Mouse (Mus musculus) gastrocnemius, postnatal 36 days (tissue): ENCODE results near the gene Srrd. TPM values are rescaled to one million over a fixed set of nuclear protein-coding genes. Genes with fewer than 3 reads are reported as not detected.
"Not testable (repeated sequence)": the region's sequence is repeated elsewhere in the genome, so short reads cannot be mapped to it uniquely, and the experiment has no call there.

Experiments used
- DNase-seq, 2 experiments: peaks; one replicate each; pipeline ENCODE4 v3.0.0; 2022
- intact Hi-C: fragments of 180-260 bp; cut with DNase I; formaldehyde crosslinking; loops from one replicate; pipeline ENCODE4 v1.15.1; 2025
- total RNA-seq, 2 experiments: library from RNA; stranded (reverse); gene quantifications; 2 replicates each; pipeline ENCODE4 v1.2.3; 2021

Gene Srrd
- total RNA-seq, 2 experiments from 2014 or later: 2.8 to 3.4 TPM

DNA sequence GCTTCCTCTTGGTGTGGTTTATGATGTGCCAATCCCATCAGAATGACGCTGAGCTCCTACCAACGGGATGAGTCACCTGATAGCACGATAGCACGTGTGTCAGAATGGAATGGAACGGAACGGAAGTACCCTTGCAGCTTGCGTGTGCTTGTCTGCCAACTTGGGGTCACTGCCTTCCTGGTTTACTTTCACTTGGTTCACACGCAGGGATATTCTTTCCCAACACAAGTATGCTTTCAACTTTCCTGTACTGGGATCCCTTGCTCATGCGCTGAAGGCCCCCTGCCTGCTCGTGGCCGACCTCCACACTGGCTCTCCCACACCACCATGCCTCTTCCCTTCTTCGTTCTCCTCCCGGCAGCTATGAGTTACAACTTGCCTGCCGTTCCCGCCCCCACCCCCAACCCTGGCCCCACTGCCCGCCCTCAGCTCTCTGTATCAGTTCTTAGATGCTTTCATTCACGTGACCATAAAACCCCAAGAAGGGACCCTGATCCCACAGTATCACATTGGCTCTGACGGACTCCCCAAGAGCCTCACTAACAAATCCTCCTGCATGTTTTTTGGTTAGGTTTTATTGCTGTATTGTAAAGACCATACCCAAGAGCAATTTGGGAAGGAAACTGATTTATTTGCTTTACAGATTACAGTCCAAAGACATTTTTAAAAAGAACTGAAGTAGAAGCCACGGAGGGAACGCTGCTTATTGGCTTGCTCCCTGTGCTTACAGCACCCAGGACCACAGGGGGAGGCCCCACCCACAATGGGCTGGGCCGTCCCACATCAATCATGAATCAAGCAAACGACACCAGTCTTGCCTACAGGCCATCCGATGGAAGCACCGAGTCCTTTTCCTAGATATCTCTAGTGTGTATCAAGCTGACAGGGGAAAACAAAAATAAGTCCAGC, 17.9 kb downstream of the Srrd start:
- DNase-seq: no peak
- intact Hi-C loops: loop anchor here (5.0 kb wide), 1 partner anchor 48 kb away; the partner anchor contains the start of gene Tpst2

DNA sequence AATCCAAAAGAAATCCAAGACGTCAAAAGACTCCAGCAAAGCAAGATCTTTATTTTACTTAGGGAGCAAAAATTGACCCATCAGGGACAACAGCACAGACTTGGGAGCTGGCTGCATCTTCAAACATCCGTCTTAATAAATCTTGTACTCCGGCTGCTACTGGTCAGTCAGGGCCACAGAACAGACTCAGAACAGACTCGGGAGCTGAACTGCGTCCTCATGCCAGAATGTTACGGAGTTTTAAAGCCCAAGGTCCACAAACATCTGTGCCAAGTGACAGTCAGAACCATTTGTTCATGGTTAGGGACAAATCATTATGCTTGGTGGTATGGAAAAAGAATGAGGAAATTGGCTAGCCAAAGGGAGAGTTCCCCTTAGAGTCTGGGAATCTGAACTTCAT, 19.6 kb downstream of the Srrd start:
- DNase-seq: no peak
- intact Hi-C loops: no loop called here

DNA sequence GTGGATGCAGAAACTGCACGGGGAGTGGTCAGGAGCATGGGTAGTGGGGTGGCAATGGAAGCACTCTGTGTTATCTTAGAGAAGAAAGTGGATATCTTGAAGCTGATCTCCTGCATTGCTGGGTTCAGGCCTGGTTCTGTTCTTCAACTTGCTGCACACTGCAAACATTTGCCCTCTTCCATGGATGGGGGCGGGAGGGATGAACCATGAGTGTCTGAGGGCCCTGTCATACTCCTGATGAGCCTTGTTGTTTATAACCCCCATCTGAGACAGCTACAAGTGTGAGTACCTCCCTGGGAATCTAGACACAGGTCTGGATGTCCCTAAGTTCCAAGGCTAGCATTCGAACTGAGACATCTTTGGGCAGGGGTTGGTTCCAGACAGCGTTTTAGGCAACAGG, 21.5 kb downstream of the Srrd start:
- intact Hi-C loops: no loop called here
- DNase-seq: no peak

DNA sequence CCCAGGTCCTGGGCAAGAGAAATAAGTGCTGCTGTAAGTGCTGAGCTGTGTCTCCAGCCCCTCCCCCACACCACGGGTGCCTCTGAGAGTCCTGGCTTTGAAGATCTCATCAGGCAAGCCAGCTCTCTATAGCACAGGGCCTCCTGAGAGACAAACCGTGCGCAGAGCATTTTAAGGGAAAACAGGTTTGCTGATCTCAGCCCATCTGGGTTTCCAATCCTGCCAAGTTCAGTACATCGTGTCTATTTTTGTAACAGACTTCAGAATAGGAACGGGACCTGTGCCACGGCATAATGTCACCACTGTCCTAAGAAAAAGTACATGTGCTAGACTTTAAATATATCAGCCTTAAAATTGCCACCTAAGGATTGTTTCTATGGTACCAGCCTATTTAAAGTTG, 21.9 kb downstream of the Srrd start:
- intact Hi-C loops: no loop called here
- DNase-seq: no peak

DNA sequence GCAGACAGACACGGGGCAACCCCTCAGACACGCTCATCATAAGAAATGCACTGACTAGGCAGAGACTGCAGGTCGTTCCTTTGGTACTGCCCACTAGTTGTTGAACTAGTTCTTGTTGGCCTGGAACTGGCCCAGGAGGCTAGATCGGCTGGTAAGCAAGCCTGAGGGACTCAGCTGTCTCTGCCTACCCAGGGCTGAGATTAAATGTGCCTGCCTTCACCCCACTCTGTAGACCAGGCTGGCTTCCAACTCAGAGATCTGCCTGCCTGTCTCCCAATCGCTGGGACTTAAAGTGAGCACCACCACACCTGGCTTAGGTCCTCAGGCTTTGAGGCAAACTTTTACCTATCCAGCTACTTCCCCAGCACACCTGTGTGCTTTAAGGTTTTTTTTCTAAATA, 22.5 kb downstream of the Srrd start:
- no peak for DNase-seq
- intact Hi-C loops: no loop called here

DNA sequence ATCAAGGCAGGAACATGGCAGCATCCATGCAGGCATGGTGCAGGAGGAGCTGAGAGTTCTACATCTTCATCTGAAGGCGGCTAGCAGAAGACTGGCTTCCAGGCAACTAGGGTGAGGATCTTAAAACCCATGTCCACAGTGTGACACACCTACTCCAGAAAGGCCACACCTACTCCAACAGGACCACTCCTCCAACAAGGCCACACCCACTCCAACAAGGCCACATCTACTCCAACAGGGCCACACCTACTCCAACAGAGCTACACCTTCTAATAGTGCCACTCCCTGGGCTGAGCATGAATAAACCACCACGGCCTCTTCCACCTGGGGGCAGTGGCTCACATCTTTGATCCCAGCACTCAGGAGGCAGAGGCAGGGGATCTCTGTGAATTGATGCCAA, 23.5 kb downstream of the Srrd start:
- intact Hi-C loops, DNase-seq: not testable (repeated sequence)

DNA sequence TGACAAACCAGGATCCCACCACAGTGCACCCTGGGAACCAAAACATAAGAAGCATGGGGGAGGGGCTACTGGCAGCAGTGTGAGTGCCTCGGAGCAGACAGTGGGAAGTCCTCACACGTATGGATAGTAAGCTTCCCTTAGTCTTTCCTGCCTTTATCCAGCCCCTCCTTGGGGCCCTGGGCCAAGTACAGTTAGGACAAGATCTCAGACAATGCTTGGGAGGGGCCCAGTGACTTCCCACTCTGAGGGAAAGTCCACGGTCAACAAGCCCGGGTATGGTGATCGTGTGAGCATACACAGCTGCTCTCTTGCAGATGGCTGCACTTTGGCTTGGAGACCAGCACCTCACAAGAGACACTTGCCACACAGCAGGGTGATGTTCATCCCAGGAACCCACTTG, 25.5 kb downstream of the Srrd start:
- intact Hi-C loops: no loop called here
- DNase-seq: no peak

DNA sequence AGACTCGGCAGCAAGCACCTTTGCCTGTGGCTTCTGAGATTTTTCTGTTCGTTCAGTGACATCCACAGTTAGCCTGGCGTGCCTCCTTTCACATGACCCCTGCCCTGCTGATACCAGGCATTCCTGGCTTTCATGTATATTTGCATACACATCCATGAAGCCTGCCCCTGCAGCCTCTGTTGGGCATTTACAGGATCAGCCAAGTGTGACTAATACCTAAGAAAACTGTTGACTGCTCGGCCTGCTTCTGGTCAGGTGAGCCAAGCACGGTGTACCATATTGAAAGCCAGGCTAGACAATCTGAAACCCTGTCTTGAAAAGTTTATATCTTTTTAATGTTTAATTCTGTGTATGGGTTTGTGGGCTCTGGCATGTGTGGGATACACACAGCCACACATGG, 26.4 kb downstream of the Srrd start:
- no peak for DNase-seq
- intact Hi-C loops: no loop called here

DNA sequence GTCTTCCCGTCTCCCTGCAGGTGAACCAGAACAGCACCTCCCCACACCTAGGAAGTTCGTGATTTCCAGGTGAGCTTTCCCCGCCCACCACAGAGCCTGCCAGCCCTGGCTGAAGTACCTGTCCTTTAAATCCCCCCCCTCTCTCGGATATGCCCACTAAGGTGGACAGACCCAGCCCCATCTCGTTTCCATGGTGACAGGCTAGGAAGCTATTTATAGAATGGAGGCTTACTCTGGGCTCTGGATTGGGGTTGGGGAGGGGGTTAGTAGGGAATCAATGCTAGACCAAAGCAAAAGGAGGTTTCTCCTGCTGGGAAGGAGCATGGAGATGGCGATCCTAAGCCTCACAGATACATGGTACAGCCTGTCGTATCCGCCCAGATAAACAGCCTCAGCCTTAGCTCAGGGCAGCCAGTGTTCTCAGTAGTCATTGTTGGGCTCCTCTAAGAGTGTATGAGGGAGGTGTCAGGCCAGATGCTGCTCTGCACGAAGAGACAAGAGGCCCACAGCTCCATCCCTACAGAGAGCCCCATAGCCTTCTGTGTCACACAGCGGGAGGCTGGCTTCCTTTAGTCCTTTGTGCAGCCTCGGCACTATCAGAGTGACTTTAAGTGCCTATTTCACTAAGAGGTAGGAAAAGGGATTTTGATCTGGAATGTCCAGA, 29.5 kb downstream of the Srrd start:
- DNase-seq: no peak
- intact Hi-C loops: no loop called here

DNA sequence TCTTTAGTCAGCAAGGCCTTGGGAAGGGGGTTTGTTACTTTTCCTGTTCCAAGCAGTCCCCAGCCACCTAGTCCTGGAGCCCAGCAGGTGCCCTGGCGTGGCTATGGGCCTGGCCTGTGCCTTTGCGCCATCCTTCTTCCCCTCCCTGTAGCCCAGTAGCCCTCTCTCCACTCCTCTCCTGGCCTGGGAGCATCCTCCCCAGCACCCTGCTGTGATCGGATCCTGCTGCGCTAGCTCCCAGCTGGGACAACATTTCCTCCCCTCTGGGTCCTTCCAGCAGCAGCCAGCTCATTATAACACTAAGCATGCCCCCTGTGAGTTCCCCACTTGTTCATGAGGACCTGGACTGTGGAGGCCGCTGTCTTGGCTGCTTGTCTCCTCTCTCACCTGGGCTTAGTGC, 37.0 kb downstream of the Srrd start:
- no peak for DNase-seq
- intact Hi-C loops: no loop called here

DNA sequence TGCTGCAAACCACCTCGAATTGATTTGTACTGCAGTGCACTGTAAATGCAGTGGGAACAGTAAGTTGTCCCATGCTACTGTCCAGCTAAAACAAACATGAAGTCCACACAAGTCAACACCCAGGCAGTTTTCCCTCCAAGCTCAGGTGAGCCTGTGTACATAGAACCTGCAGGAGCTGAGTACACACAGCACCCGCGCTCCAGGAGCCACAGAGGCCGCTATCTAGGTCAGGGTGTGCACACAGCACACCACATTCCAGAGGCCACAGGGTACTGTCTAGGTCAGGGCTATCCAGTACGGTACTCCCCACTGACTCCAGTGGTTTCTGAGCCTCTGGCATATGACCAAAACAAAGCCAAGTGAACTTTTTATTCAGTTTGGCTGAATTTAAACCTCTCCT, 40.5 kb downstream of the Srrd start:
- no peak for DNase-seq
- intact Hi-C loops: no loop called here

DNA sequence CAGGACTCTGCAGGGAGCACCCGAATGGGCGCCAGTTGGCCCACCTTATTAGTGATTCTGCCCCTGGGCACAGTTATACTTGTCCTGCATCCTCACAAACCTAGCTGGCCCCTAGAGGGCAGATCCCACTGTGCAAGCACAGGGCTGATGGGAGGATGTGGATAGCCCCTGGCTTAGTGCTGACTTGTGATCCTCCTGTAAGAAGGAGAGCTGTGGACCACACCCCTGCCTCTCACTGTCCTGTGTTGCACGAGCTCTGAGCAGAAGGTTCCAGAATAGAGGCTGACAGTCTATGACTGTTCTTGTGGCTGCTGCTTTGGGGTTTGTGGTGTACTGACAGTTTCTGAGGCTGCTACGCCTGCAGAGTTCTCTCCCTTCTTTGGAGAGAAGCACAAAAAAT, 41.1 kb downstream of the Srrd start:
- intact Hi-C loops: no loop called here
- no peak for DNase-seq

DNA sequence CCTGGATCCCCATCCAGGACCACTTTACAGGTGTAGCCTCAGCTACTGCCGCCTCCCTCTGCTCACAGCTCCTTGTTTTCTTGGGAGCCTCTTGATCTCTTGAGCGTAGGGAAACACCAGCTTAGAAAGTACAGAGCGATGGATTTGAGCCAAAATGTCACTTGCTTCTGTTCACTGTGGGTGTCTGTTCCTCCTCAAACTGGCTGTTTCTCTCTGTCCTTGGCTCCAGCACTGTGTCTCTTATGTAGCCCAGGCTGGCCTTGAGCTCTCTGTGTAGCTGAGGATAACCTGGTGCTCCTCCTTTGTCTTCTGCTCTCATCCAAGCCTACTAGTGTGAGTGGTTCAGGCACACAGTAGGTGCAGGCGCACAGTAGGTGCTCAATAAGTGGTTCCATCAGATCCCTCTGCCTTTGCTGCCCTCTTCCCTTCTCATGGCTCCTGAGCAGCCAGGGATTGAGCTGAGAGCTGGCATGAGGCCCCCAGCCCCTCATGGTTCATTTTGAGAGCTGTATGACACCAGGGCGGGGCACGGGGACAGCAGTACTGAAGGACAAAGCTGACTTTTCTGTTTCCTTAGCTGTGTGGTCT, 42.0 kb downstream of the Srrd start:
- intact Hi-C loops: no loop called here
- no peak for DNase-seq

DNA sequence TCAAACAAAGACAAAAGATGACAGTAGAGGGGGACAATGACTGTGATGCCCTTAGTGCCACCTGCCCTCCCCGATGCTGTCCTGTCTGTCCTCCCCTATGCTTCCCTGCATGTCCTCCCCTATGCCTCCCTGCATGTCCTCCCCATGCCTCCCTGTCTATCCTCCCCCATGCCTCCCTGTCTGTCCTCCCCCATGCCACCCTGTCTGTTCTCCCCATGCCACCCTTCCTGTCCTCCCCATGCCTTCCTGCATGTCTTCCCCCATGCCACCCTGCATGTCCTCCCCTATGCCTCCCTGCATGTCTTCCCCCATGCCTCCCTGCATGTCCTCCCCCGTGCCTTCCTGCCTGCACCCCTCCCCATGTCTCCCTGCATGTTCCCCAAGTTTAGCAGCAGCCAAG, 42.7 kb downstream of the Srrd start:
- intact Hi-C loops: no loop called here
- DNase-seq: no peak

DNA sequence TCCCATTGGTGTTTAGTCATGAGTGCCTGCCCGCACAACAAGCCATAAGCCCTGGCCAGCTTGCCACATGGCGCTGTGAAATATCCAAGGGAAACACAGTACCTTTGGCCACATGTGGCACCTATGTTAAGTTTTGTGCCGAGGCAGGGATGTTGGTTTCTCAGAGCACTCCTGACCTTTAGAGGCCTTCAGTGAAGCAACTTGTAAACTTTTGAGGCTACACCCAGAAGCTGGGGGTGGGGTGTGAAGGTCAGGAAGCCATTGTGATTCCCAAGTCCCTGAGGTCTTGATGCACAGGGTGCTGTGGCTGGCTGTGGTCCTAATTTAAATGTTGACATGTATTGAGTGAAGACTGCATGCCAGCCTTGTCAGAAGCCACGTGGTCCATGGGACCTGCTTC, 43.4 kb downstream of the Srrd start:
- intact Hi-C loops: no loop called here
- DNase-seq: no peak

DNA sequence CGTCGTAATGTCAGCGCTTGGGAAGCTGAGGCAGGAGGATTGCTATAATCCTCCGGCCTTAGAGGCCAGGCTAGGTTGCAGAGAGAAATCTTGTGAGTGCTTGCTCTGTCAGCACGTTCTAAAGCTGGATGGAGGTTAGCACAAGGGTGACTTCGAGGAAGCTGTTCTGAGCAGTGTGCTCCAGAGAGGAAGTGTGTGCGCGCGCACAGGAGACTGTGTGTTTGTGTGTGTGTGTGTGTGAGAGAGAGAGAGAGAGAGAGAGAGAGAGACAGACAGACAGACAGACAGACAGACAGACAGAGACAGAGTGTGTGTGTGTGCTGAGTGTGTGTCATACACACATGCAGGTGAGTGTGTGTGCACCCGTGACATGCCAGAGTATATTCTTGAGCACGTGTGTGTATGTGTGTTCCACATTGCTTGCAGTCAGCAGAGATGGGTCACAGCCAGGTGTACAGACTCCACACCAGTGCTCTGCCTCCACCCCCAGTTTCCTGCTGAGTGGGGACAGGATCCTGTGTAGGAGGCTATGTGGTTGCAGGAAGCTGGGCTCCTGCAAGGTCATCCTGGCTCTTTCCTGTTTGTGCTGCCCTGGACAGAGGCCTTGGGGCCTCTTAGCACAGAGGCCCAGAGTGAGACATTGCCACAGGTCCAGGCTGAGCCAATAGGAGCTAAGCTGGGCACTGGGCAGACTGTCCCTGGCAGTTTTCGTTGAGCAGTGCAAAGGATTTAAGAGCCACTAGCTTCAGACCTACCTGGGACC, 44.4 kb downstream of the Srrd start:
- intact Hi-C loops: no loop called here
- no peak for DNase-seq

DNA sequence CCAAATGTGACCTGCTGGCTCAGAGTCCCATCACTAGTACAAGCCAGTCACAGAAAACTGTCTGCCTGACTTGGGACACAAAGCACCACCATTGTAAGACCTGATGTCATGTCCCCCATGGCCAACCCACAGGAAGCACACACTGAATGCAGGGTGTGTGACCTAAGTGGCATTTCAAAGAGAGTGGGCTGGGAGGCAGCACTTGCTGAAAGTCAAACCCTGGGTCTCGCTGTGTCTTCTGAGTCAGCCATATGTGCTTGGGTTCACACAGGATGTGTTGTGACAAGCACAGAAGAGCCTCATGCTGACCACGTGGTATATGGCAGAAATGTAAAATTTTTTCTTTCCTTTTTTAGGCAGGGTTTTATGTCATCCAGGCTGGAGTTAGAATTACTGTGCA, 45.6 kb downstream of the Srrd start:
- intact Hi-C loops: no loop called here
- no peak for DNase-seq

DNA sequence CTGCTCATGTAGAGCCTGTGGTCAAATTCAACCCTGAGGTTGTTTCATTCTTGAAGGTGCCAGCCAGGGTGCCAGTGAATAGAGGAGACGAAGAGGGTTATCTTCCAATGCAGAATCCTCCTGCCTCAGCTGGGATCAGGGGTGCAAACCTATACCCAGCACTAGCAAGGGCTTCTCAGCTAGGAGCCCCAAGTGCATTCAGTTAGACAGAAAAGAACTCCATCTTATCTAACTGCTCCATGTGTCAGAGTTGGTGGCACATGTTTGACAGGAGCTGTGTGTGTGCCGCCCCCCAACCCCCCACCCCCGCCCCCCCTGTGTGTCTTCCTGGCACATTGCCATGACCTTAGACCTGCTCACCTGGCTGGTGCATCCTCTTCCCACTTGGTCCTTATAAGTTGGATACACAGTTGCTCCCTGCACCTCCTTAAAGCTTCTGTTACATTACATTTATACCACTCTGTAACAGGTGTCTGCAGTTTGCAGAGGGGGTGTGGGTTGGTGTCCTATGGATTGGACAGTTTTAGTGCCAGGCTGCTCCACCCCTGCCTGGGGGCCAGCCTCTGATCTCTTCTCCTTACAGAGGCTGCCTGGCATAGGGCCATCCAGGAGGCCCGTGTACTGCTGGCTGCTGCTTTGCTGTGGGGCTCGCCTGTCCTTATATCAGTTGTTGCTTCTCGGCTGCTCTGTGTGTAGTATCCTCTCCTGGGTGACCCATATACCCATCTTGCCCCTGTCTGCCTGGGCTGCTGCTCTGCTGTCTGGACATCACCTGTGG, 46.2 kb downstream of the Srrd start:
- DNase-seq: no peak
- intact Hi-C loops: no loop called here

DNA sequence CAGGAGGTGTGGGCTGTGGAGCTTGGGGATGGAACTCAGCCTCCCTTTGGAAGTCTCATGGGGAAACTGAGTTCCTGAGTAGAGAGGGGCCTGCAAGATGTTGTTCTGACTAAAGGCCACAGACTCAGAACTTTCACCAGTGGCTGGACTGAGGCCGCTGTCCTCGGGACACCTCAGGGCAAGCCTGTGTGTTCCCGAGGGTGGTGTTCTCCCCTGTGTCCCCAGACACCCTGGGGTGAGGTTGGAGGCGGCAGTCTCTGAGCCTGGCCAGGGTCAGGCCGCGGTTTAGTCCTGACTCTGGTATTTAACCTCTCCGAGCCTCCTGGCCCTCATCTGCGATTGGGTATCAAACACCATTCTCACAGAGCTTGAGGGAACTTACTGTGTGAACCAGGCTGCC, 47.3 kb downstream of the Srrd start:
- no peak for DNase-seq
- intact Hi-C loops: no loop called here

DNA sequence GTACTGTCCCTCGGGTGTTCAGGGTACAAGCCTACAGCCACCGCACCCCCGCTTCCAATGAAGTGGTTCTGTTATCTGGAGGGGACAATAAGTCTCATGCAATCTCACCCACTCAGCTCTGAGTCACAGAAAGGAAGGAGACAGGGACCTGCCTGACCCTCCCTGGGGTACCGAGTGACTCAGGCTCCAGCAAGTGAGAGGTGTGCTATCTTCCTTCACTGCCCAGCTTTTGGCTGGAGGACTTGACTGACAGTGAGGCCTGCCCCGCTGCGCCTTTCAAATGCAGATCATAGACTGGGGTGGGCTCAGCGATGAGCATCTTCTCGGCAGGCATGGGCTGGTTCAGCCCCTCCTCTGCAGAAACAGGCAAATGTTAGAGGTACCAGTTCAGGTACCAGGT, 47.7 kb downstream of the Srrd start:
- intact Hi-C loops: no loop called here
- DNase-seq: no peak
